Mouse (Mus musculus): ENCODE results near the gene Nbas.

DNA sequence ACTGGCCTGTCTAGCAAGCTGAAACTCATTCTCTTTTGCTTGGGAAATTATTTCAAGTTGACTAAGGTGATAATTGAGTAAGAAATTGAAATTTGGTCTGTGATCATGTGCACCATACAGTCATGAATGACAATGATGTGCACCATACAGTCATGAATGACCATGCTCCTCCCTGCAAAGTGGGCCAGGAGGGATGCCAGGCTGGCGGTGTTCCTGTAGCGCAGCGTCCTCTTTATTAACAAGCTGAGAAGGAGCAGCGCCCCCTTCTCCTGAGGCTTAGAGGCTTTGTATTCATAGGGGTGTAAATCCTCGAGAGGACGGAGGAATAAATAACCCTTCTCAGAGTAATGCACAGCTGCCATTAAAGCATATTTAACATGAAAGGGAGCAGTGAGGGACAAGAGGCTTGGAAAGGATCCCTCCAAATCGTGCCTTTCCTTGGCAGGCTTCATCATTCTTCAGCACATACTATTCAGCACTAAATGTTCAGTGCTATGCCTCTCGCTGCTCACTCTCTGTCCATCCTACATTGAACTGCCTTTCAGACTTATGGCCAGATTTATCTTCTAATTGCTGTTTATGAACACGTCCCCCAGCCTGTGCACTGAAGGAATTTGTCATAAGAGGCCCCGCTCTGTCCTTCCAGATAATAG, 230.4 kb downstream of the Nbas start:
- no peak for TF ChIP-seq CTCF (IDR thresholded peaks at IDR 0.05; ENCODE audit: borderline replicate concordance, extremely low read depth, insufficient read depth, insufficient read length)
- no peak for TF ChIP-seq POLR2A (IDR thresholded peaks at IDR 0.05; ENCODE audit: borderline replicate concordance, extremely low read depth, insufficient read depth, insufficient read length, poor library complexity, severe bottlenecking)
